Comparison of ENCODE assay signal across 1 mouse cellular context in the genomic region with DNA sequence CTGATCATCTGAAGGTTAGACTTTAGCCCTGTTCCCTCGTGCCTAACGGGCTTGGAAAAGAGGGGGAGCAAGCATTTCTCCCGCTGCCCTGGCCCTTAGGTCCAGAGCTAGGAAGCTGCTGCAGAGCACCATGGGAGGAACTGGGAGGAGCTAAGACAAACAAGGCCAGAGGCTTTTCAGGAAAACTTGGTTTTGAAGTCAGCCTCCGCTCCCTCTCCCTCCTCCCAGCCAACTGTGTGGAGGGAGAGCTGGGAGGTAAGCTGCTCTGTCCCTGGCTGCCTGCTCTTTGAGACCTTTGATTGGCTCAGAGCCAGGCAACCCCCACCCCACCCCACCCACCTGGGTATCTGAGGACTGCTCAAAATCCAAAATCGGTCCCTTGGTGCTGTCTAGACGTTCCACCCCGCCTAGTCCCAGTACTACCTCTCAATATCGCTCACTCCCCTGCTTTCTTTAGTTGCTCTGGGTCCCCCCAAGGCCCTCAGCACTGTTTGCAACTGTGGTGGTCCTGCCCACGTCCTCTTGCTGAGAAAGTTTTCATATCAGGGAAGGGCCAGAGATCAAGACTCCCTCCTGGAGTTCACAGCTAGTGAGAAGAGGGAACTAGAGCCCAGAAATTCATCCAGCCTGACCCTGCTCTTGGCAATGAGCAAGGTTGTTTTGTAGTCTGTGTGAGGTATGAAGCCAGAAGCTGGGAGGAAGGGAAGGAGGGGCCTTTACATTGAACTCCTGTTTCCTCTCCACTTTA.
TF ChIP-seq lines count a peak whose summit lies in the region.

No protein-coding gene starts in this region.

TF ChIP-seq in MEL, 35 proteins besides CTCF, POLR2A, EP300 and RAD21 (continued from another document):
- TF ChIP-seq SIN3A (IDR thresholded peaks at IDR 0.05; ENCODE audit: low read length), result 0 out of 2 replicates have a peak, but pooled peaks have one; percentile 48
- TF ChIP-seq USF2 (IDR thresholded peaks at IDR 0.05; ENCODE audit: borderline replicate concordance in 1 of 2, insufficient read depth in 1 of 2, low read depth in 1 of 2, low read length in 2 of 2), result no peak
